Mouse (Mus musculus) cerebellum, postnatal 10 days (tissue): ENCODE measurements at regions not wholly inside any gene's neighbourhood (a gene's known extent, or its start where the extent isn't known, plus 50 kb on each side); places are given as distances from the start of the nearest gene placed in this dataset.

Experiments
- DNase-seq, 2 experiments: peaks; one replicate each; pipeline ENCODE4 v3.0.0; 2021; ENCODE audit warnings: mixed read lengths in 2 of 2

- peak; percentile 73 to 74 for DNase-seq
These were observed 130.4 kb upstream of the Tmtc2 start for GRCm38 (mm10) chr10:105704472-105705235.

- no peak for DNase-seq
These were observed 118.9 kb upstream of the Tmtc2 start for GRCm38 (mm10) chr10:105693131-105693530.

- peak in 1 of 2 experiments; percentile 20 for DNase-seq
These were observed 115.1 kb upstream of the Tmtc2 start for GRCm38 (mm10) chr10:105689388-105689787.

- no peak for DNase-seq
These were observed 114.6 kb upstream of the Tmtc2 start for GRCm38 (mm10) chr10:105688879-105689278.

- no peak for DNase-seq
These were observed 112.6 kb upstream of the Tmtc2 start for GRCm38 (mm10) chr10:105686876-105687275.

GRCm38 (mm10) chr10:105679598-105679997, 105.3 kb upstream of the Tmtc2 start:
- DNase-seq, result no peak

GRCm38 (mm10) chr10:105666959-105667358, 92.7 kb upstream of the Tmtc2 start:
- DNase-seq, result no peak

- no peak for DNase-seq
These were observed 86.5 kb upstream of the Tmtc2 start for GRCm38 (mm10) chr10:105660761-105661160.

- DNase-seq, result peak in 1 of 2 experiments; percentile 20
These were observed 82.5 kb upstream of the Tmtc2 start for GRCm38 (mm10) chr10:105656788-105657187.

GRCm38 (mm10) chr10:105652475-105652874, 78.2 kb upstream of the Tmtc2 start:
- DNase-seq, result peak; percentile 60 to 72

- peak; percentile 54 to 62 for DNase-seq
These were observed 64.8 kb upstream of the Tmtc2 start for GRCm38 (mm10) chr10:105639011-105639451.

- DNase-seq, result peak in 1 of 2 experiments; percentile 10
These were observed 64.2 kb upstream of the Tmtc2 start for GRCm38 (mm10) chr10:105638500-105638899.

GRCm38 (mm10) chr10:105626842-105627241, 52.6 kb upstream of the Tmtc2 start:
- no peak for DNase-seq

- DNase-seq, result no peak
These were observed 51.2 kb upstream of the Tmtc2 start for GRCm38 (mm10) chr10:105625324-105625950.
